Mouse (Mus musculus) megakaryocyte, embryonic 14.5 days (primary cell): ENCODE measurements around the gene Gm266.

Source experiments
- FLI1 ChIP-seq: IDR thresholded peaks from 2 replicates; pipeline ENCODE4 v1.6.1; 2012; ENCODE audit warnings: low read length, inconsistent platforms, mixed read lengths
- GATA1 ChIP-seq: IDR thresholded peaks from 3 replicates; pipeline ENCODE4 v1.6.1; 2012; ENCODE audit warnings: mixed read lengths, low read length, inconsistent platforms, borderline replicate concordance

- no peak for TF ChIP-seq GATA1
- no peak for TF ChIP-seq FLI1
These were observed 49.5 kb downstream of the Gm266 start for GRCm38 (mm10) chr12:111436170-111436569.
